In genomic region chr2:155774261-155774926, GRCm38 (mm10) we compare ENCODE assay signal across 9 mouse cellular contexts. TPM values are rescaled to one million over a fixed set of nuclear protein-coding genes. Genes with fewer than 3 reads are reported as not detected.
DNase-seq lines count a peak whose midpoint lies in the region; ATAC-seq lines count a peak whose summit lies in the region.
"Had no signal": no experiment of that assay in that cellular context is flagged by ENCODE, and none has a peak within 500 bp of the region (broad histone marks: within the 10 kb centered on the region; RNA-seq: fewer than 3 reads in every experiment).

No protein-coding gene starts in this region.

- no peak overlapping the region for H3K4me3 ChIP-seq in lung, embryonic 15.5 days
- H3K4me3 ChIP-seq in forebrain, embryonic 12.5 days (replicated peaks), result peak overlapping the region; percentile 58; the same call in 1 of the 2 replicates
- H3K4me3 ChIP-seq in liver, embryonic 13.5 days (replicated peaks), result no peak overlapping the region

- WGBS in lung, embryonic 15.5 days, result 50% methylated on average over 11 of the region's 11 CpGs
- WGBS in forebrain, embryonic 12.5 days, result 62% methylated on average over 11 of the region's 11 CpGs
- WGBS in liver, embryonic 13.5 days (ENCODE audit: insufficient replicate concordance), result 45% methylated on average over 11 of the region's 11 CpGs

- intact Hi-C loops in left cerebral cortex, postnatal 25 days (cut with DNase I), result no loop called here

- H3K4me1 ChIP-seq in lung, embryonic 15.5 days, result peaks cover 8% of the 10 kb centered on the region
- peaks cover 17% of the 10 kb centered on the region for H3K4me1 ChIP-seq in forebrain, embryonic 12.5 days
- peaks cover 8% of the 10 kb centered on the region; the same call in 1 of the 2 replicates for H3K4me1 ChIP-seq in liver, embryonic 13.5 days (replicated peaks)

- no peak overlapping the region for H3K9ac ChIP-seq in lung, embryonic 15.5 days
- no peak overlapping the region for H3K9ac ChIP-seq in forebrain, embryonic 12.5 days
- H3K9ac ChIP-seq in liver, embryonic 13.5 days, result no peak overlapping the region

- no peak for ATAC-seq in lung, embryonic 15.5 days (ENCODE audit: borderline replicate concordance, extremely low read depth, low FRiP score, low TSS enrichment)
- no peak for ATAC-seq in forebrain, embryonic 12.5 days (ENCODE audit: low FRiP score)
- no peak for ATAC-seq in liver, embryonic 13.5 days (ENCODE audit: low read depth)

- H3K4me2 ChIP-seq in lung, embryonic 15.5 days, result peak overlapping the region; percentile 96; the same call in 1 of the 2 replicates
- peak overlapping the region; percentile 75 for H3K4me2 ChIP-seq in forebrain, embryonic 12.5 days
- peak overlapping the region; percentile 76; the same call in 1 of the 2 replicates for H3K4me2 ChIP-seq in liver, embryonic 13.5 days

- peaks cover 58% of the 10 kb centered on the region for H3K27me3 ChIP-seq in lung, embryonic 15.5 days
- H3K27me3 ChIP-seq in forebrain, embryonic 12.5 days, result peaks cover 55% of the 10 kb centered on the region
- peaks cover 74% of the 10 kb centered on the region for H3K27me3 ChIP-seq in liver, embryonic 13.5 days

- H3K36me3 ChIP-seq in lung, embryonic 15.5 days, result no peaks in the 10 kb centered on the region
- H3K36me3 ChIP-seq in forebrain, embryonic 12.5 days (replicated peaks), result no peaks in the 10 kb centered on the region
- H3K36me3 ChIP-seq in liver, embryonic 13.5 days, result no peaks in the 10 kb centered on the region

- no peaks in the 10 kb centered on the region for H3K9me3 ChIP-seq in lung, embryonic 15.5 days
- H3K9me3 ChIP-seq in forebrain, embryonic 12.5 days, result no peaks in the 10 kb centered on the region
- H3K9me3 ChIP-seq in liver, embryonic 13.5 days (replicated peaks), result no peaks in the 10 kb centered on the region

- DNase-seq in lung, postnatal 14 days, result no peak
- DNase-seq in liver, embryonic 13.5 days, result no peak
- DNase-seq in left cerebral cortex, postnatal 25 days (ENCODE audit: low spot score in 2 of 2), result no peak
- no peak for DNase-seq in retina, embryonic 14.5 days (ENCODE audit: low spot score)
- no peak for DNase-seq in yolk sac, embryonic 10.5 days (ENCODE audit: low spot score)
- DNase-seq: lung, postnatal 36 days had no signal

- H3K27ac ChIP-seq in lung, embryonic 15.5 days, result no peak overlapping the region
- no peak overlapping the region for H3K27ac ChIP-seq in forebrain, embryonic 12.5 days
- no peak overlapping the region for H3K27ac ChIP-seq in liver, embryonic 13.5 days

RNA-seq across cellular contexts. Expression of gene Mmp24, which starts 0.7 kb away (rescaled TPM):
- 0.04 and 0.09 TPM in 2 replicates for polyA plus RNA-seq in lung, embryonic 15.5 days (2015; fragmentation: Nextera tagmentation; extraction: Ambion mirVana)
- polyA plus RNA-seq in forebrain, embryonic 12.5 days (2016; fragmentation: Nextera tagmentation; extraction: Ambion mirVana), result 3.4 and 4.4 TPM in 2 replicates
- not detected in 2 replicates for polyA plus RNA-seq in liver, embryonic 13.5 days (2015; fragmentation: Nextera tagmentation; extraction: Ambion mirVana)
- total RNA-seq in left cerebral cortex, postnatal 25 days (2021), result 10 to 100 TPM; 37.2 to 38.8 TPM
- total RNA-seq: heart, adult 8-10 months had no signal

RNA-seq across cellular contexts. Expression of gene Procr, which starts 23.5 kb away (rescaled TPM):
- polyA plus RNA-seq in lung, embryonic 15.5 days (2015; fragmentation: Nextera tagmentation; extraction: Ambion mirVana), result 14.6 and 15.3 TPM in 2 replicates
- 1.4 and 2.6 TPM in 2 replicates for polyA plus RNA-seq in forebrain, embryonic 12.5 days (2016; fragmentation: Nextera tagmentation; extraction: Ambion mirVana)
- 1.0 and 1.3 TPM in 2 replicates for polyA plus RNA-seq in liver, embryonic 13.5 days (2015; fragmentation: Nextera tagmentation; extraction: Ambion mirVana)
- total RNA-seq in left cerebral cortex, postnatal 25 days (2021), result 1 to 10 TPM in 1 of 2 experiments, under 1 TPM in 1; 0.96 to 1.3 TPM

RNA-seq across cellular contexts. Expression of gene Gm17581, which starts 38.7 kb away (rescaled TPM):
- not detected in 2 replicates for polyA plus RNA-seq in lung, embryonic 15.5 days (2015; fragmentation: Nextera tagmentation; extraction: Ambion mirVana)
- polyA plus RNA-seq in forebrain, embryonic 12.5 days (2016; fragmentation: Nextera tagmentation; extraction: Ambion mirVana), result not detected in 2 replicates
- not detected in 2 replicates for polyA plus RNA-seq in liver, embryonic 13.5 days (2015; fragmentation: Nextera tagmentation; extraction: Ambion mirVana)
- total RNA-seq in left cerebral cortex, postnatal 25 days (2021), result not detected
- total RNA-seq: heart, adult 8-10 months had no signal

RNA-seq across cellular contexts. Expression of gene BC029722, which starts 44.8 kb away (rescaled TPM):
- 17.4 and 19.7 TPM in 2 replicates for polyA plus RNA-seq in lung, embryonic 15.5 days (2015; fragmentation: Nextera tagmentation; extraction: Ambion mirVana)
- 12.0 and 13.4 TPM in 2 replicates for polyA plus RNA-seq in forebrain, embryonic 12.5 days (2016; fragmentation: Nextera tagmentation; extraction: Ambion mirVana)
- 5.5 and 5.7 TPM in 2 replicates for polyA plus RNA-seq in liver, embryonic 13.5 days (2015; fragmentation: Nextera tagmentation; extraction: Ambion mirVana)
- 10 to 100 TPM; 58.7 to 62.3 TPM for total RNA-seq in left cerebral cortex, postnatal 25 days (2021)

RNA-seq across cellular contexts. Expression of gene Edem2, which starts 45.1 kb away (rescaled TPM):
- 41.2 and 45.2 TPM in 2 replicates for polyA plus RNA-seq in lung, embryonic 15.5 days (2015; fragmentation: Nextera tagmentation; extraction: Ambion mirVana)
- polyA plus RNA-seq in forebrain, embryonic 12.5 days (2016; fragmentation: Nextera tagmentation; extraction: Ambion mirVana), result 32.6 and 33.0 TPM in 2 replicates
- polyA plus RNA-seq in liver, embryonic 13.5 days (2015; fragmentation: Nextera tagmentation; extraction: Ambion mirVana), result 21.2 and 22.2 TPM in 2 replicates
- 10 to 100 TPM; 16.9 to 19.2 TPM for total RNA-seq in left cerebral cortex, postnatal 25 days (2021)
